Mouse (Mus musculus) olfactory bulb, adult 2 months (tissue): ENCODE results near the gene Lao1. TPM values are rescaled to one million over a fixed set of nuclear protein-coding genes. Genes with fewer than 3 reads are reported as not detected.

Source experiments
- H3K27ac ChIP-seq: fragments of 200-500 bp; 2 replicates; pipeline ENCODE4 v1.5.1; 2012; ENCODE audit warnings: low read depth, low read length; ENCODE audit not compliant: insufficient read depth
- H3K4me1 ChIP-seq: fragments of 200-500 bp; 2 replicates; pipeline ENCODE4 v1.6.1; 2012; ENCODE audit warnings: low read length; ENCODE audit not compliant: control insufficient read depth, insufficient read depth
- H3K4me3 ChIP-seq: fragments of 200-500 bp; 2 replicates; pipeline ENCODE4 v1.5.1; 2012; ENCODE audit warnings: mild to moderate bottlenecking, low read depth, low read length, moderate library complexity; ENCODE audit not compliant: insufficient read depth
- CTCF ChIP-seq: fragments of 200-500 bp; IDR thresholded peaks from 2 replicates; pipeline ENCODE4 v1.5.1; 2012; ENCODE audit warnings: low read depth, mild to moderate bottlenecking, low read length, moderate library complexity; ENCODE audit not compliant: insufficient read depth
- POLR2A ChIP-seq: fragments of 200-500 bp; IDR thresholded peaks from 2 replicates; pipeline ENCODE4 v1.6.1; 2012; ENCODE audit warnings: mild to moderate bottlenecking, low read depth, low read length, moderate library complexity; ENCODE audit not compliant: insufficient read depth
- WGBS: fragments of 180-500 bp; shearing (Covaris S2); methylation state at CpG from one replicate; pipeline ENCODE4 v1.1.7; 2018; 5-methylcytosine and 5-hydroxymethylcytosine counted together
- polyA plus RNA-seq: library from polyadenylated mRNA; stranded (reverse); fragments of >200 nt; gene quantifications from 2 replicates; pipeline ENCODE4 v1.2.4, GENCODE M21; 2012; ENCODE audit warnings: low replicate concordance; ENCODE audit not compliant: missing spikeins, insufficient read depth, insufficient read length

The Lao1 gene
- polyA plus RNA-seq, 1 experiment = not detected

- Histone ChIP-seq H3K4me3 (no peak overlapping the region), H3K4me1 (peaks cover 3% of the 10 kb centered on the region; the same call in 1 of the 2 replicates), H3K27ac (no peak overlapping the region)
- 62% methylated on average over 8 of the region's 8 CpGs for WGBS
- TF ChIP-seq POLR2A (no peak), CTCF (no peak)
Observed at GRCm38 (mm10) chr4:119009814-119010213, 48.4 kb downstream of the Lao1 start.

DNA sequence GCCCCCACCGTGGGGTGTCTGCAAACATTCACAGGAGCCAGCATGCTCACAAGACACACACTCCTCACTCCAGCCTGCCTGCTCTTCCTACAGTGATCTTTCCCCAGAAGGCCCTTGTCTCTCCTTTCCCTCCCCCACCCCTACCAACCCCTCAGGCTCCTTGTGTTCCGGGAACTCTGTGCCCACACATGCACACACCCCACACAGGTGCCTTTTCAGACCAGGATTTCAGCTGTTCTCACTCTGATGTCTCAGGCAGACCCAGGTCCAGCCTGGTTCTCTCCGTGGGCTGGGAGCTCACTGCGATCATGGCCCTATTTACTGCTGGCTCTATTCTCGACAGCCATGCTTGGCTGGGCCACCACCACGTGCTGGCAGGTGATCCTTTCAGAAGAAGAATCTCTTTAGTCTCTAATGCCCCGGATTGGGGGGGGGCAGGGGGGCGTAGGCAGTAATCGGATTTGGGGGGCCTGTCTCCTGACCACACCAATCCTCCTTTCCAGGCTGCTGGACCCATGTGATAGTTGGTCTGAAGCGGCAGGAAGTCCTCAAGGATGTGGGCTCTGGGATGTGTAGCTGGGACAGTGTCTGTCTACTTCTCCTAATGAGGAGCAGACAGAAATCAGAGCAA lies 49.8 kb downstream of the Lao1 start:
- Histone ChIP-seq H3K4me3 (no peak overlapping the region), H3K27ac (no peak overlapping the region), H3K4me1 (peaks cover 3% of the 10 kb centered on the region; the same call in 1 of the 2 replicates)
- TF ChIP-seq POLR2A = no peak
- TF ChIP-seq CTCF = no peak
- 56% methylated on average over 10 of the region's 10 CpGs for WGBS

GRCm38 (mm10) chr4:119013031-119013430 lies 51.7 kb downstream of the Lao1 start:
- TF ChIP-seq CTCF (no peak), POLR2A (no peak)
- WGBS = 49% methylated on average over 5 of the region's 5 CpGs
- H3K4me3 ChIP-seq = no peak overlapping the region
- peaks cover 3% of the 10 kb centered on the region; the same call in 1 of the 2 replicates for H3K4me1 ChIP-seq
- no peak overlapping the region for H3K27ac ChIP-seq

DNA sequence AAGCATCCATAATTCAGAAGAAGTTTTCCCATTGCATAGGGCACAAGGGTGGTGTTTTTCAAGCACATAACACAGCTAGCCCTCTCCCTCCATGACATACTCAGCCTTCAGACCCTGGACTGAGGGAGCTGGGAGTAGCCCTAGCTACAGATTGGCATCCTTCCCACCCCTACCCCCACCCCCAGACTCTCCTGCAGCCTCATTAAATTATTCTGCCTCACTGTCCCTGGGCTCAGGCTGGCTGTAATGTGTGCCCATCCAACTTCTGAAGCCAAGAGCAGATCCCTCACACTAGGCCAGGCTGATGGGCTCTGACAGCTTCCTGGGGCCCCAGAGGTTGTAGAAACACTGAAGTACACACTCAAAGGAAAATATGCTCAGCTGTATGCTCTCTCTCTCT lies 53.6 kb downstream of the Lao1 start:
- TF ChIP-seq POLR2A (no peak), CTCF (no peak)
- Histone ChIP-seq H3K27ac (no peak overlapping the region), H3K4me3 (no peak overlapping the region), H3K4me1 (peaks cover 3% of the 10 kb centered on the region; the same call in 1 of the 2 replicates)

- peaks cover 3% of the 10 kb centered on the region; the same call in 1 of the 2 replicates for H3K4me1 ChIP-seq
- H3K27ac ChIP-seq = no peak overlapping the region
- WGBS = 68% methylated on average over 6 of the region's 6 CpGs
- no peak for TF ChIP-seq CTCF
- no peak for TF ChIP-seq POLR2A
- H3K4me3 ChIP-seq = no peak overlapping the region
Observed at GRCm38 (mm10) chr4:119015557-119015956, 54.2 kb downstream of the Lao1 start.

GRCm38 (mm10) chr4:119017078-119017477 lies 55.7 kb downstream of the Lao1 start:
- TF ChIP-seq CTCF (no peak), POLR2A (no peak)
- no peak overlapping the region for H3K4me3 ChIP-seq
- WGBS = 91% methylated on average over 5 of the region's 5 CpGs
- no peak overlapping the region for H3K27ac ChIP-seq
- peaks cover 3% of the 10 kb centered on the region; the same call in 1 of the 2 replicates for H3K4me1 ChIP-seq

Other genes with a start within 250 kb of the Lao1 start
- not detected in 2 replicates for gene Olfr1340, start 241.4 kb upstream of the Lao1 start, polyA plus RNA-seq
- gene Olfr1339, start 229.4 kb upstream of the Lao1 start, polyA plus RNA-seq = not detected in 2 replicates
- not detected in 2 replicates for gene Olfr1338, start 202.8 kb upstream of the Lao1 start, polyA plus RNA-seq
- not detected in 2 replicates for gene Olfr1337, start 179.0 kb upstream of the Lao1 start, polyA plus RNA-seq
- gene Olfr1335, start 151.6 kb upstream of the Lao1 start, polyA plus RNA-seq = not detected in 2 replicates
- not detected in 2 replicates for gene Olfr1333, start 125.3 kb upstream of the Lao1 start, polyA plus RNA-seq
- not detected in 2 replicates for gene Olfr1331, start 96.9 kb upstream of the Lao1 start, polyA plus RNA-seq
- gene Olfr1330, start 73.0 kb upstream of the Lao1 start, polyA plus RNA-seq = not detected in 2 replicates
- not detected in 2 replicates for gene Olfr1329, start 44.1 kb upstream of the Lao1 start, polyA plus RNA-seq
- gene Olfr1328, start 23.0 kb upstream of the Lao1 start, polyA plus RNA-seq = not detected in 2 replicates
- gene Slc2a1, start 147.1 kb downstream of the Lao1 start, polyA plus RNA-seq = not detected in 2 replicates
- gene Zfp691, start 212.6 kb downstream of the Lao1 start, polyA plus RNA-seq = not detected in 2 replicates
- not detected in 2 replicates for gene Ermap, start 228.4 kb downstream of the Lao1 start, polyA plus RNA-seq
- not detected in 2 replicates for gene Svbp, start 233.7 kb downstream of the Lao1 start, polyA plus RNA-seq